Mouse (Mus musculus): ENCODE measurements around the gene Taf9b. TPM values are rescaled to one million over a fixed set of nuclear protein-coding genes. Genes with fewer than 3 reads are reported as not detected.
A peak's percentile ranks its signal among the peaks of the same experiment; 100 is the strongest.
"Not testable (repeated sequence)": the region's sequence is repeated elsewhere in the genome, so short reads cannot be mapped to it uniquely, and the experiment has no call there.

The Taf9b gene
- 8.5 and 9.4 TPM in 2 replicates for total RNA-seq (2017)

DNA sequence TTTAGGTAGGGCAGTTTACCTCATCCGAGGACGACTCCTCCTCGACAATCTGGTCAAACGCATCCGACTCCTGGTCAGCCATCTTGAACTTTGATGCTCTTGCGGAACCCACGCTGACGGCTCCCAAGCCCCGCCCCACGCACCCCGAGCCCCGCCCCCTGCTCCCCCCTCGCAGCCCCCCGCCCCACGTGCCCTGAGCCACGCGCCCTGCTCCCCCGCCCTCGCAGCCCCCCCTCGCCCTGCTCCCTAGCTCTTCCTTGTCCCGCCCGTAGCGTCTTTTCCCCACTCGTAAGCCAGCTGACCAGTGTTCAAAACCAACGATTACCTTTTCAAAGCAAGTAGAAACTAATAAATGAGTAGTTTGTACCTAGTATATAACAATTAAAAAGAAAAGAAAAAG is at the start of gene Taf9b:
TSS of gene Taf9b (minus strand) at position 101 of the 400 bp plus-strand sequence.
- ATAC-seq (replicated peaks; ENCODE audit: low read depth, poor library complexity, severe bottlenecking): no peak

DNA sequence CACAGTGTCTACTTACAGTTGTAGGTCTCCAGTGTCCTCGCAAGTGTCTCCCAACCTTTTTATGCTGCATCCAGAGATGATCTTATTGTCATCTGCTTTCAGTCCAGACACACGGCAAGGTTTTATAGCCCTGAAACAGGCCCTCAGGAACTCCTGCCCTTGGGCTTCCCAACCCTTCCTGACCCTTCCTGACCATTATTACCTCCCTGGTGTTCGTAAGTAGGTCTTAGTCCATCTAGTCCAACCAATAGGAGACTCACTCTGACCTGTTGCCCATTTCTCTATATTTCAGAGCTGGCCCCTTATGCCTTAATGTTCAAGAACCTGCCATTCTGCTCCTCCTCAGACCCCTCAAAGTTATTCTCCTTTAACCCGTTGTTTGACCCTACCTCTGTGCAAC is 34.3 kb upstream of the Taf9b start, which contains the start of gene Fnd3c2:
TSS of gene Fnd3c2 (minus strand) at position 101 of the 400 bp plus-strand sequence.
- ATAC-seq (replicated peaks; ENCODE audit: low read depth, poor library complexity, severe bottlenecking): no peak

DNA sequence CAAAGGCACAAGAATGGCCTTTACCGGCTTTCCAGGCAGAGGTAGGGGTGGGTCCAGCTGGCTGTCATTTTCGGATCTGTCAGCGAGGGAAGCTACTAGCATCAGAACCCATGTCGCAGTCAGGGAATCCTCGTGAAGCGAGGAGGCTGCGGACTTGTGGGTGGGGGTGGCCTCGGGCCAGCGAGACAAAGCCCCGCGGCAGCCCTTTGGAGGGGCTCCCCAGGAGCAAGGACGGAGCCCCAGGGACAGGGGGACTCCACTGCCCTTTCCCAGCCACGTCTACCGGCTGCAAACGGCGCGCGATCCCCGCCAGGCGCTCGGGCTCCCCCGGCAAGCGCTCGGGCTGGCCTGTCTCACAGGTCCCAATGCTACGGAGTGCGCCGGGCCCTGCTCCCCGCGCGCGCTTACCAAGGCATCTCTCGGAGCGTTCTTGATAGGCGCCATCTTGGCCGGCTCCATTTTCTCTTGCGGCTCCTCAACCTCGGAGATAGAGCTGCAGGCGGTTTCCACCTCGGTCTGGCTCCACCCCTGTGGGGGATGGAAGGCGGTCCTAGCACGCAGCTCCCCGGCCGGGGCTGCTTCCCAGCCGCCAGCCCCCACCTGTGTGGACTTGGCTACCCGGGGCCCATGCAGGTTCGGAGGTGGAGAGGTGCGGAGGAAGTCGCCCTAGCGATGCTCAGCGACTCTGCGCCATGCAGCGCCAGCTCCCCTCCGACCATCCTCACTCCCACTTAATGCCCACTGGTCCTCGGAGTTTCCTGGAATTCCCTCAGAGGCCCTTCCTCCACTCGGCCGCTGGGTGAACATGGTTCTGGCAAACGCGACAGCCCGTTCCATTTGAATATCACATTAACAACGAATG is 1.6 kb downstream of the Taf9b start:
- ATAC-seq (replicated peaks; ENCODE audit: low read depth, poor library complexity, severe bottlenecking): peak; percentile 99

DNA sequence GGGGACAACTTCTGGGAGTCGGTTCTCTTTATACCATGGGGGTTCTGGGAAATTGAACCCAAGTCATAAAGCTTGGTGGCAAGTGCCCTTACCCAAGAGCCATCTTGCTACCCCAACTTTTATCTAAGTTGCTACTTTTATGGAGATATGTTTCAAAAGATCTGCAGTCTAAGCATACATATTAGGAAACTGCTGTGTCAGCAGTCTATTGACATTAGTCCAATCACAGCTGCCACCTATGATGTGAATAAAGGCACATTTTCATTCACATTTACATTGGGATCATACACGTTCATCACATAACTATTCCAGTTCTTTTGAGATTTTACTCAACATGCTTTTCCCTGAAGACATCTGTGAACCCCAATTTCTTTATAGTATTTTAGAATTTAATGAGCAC is 11.9 kb downstream of the Taf9b start:
- no peak for ATAC-seq (replicated peaks; ENCODE audit: low read depth, poor library complexity, severe bottlenecking)

DNA sequence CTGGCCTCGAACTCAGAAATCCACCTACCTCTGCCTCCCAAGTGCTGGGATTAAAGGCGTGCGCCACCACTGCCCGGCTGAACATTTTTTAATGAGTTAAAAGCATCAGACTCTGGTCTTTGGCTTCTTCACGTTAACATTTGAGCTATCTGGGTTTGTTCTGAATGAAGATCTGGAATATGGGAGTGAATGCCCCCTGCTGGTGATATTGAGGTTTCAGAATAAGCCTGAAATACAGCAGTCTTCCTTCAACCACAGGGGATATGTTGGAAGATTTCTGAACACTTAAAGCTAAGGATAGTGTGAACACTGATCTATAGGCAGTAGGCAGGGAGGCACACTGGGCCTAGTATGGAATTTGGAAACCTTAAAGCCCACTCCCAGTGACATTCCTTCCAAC is 22.1 kb downstream of the Taf9b start:
- ATAC-seq (replicated peaks; ENCODE audit: low read depth, poor library complexity, severe bottlenecking): 0 out of 2 replicates have a peak, but pooled peaks have one; percentile 29

DNA sequence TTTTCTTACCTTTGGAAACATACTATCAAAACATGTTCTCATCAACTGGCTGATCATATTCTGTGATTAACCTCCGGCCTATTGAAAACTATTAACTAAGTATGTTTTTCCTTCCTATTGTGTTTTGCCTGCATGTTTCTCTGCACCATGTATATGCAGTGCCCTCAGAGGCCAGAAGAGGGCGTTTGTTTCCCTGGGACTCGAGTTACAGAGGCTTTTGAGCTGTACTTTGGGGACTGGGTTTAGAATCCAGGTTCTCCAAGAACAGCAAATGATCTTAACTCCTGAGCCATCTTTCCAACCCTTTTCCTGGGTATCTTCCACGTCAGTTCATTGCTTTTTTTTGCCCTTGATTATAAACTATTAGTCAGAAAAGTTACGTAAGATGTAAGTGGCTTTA is 23.6 kb downstream of the Taf9b start:
- no peak for ATAC-seq (replicated peaks; ENCODE audit: low read depth, poor library complexity, severe bottlenecking)

DNA sequence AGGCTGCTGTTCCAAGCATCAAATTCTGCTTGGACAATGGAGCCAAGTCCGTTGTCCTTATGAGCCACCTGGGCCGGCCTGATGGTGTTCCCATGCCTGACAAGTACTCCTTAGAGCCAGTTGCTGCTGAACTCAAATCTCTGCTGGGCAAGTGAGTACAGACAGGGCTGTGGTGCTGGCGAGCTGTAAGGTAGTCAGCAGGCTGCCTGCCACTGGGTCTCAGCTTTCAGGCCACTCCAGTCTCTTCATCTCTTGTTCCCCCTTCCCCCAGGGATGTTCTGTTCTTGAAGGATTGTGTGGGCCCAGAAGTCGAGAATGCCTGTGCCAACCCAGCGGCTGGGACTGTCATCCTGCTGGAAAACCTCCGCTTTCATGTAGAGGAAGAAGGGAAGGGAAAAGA is 26.6 kb downstream of the Taf9b start:
- ATAC-seq (replicated peaks; ENCODE audit: low read depth, poor library complexity, severe bottlenecking): not testable (repeated sequence)

DNA sequence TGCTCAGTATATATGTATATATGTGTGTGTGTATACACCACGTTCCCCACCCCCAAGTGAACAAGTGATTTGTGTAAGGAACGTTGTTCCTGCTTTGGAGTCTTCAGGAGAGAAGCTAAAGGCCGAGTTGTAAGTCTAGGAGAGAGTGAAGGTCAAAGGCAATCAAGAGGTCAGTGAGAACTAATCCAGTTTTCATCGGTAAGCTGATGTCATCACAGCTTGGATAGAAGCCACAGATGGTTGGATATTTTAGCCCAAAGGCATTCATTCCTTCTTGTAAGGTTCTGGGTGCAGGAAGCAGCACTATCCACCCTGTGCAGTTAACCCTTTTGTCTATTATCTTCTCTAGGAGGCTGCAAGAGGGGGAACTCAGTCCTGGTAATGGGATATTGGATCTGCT is 30.9 kb downstream of the Taf9b start:
- ATAC-seq (replicated peaks; ENCODE audit: low read depth, poor library complexity, severe bottlenecking): no peak

DNA sequence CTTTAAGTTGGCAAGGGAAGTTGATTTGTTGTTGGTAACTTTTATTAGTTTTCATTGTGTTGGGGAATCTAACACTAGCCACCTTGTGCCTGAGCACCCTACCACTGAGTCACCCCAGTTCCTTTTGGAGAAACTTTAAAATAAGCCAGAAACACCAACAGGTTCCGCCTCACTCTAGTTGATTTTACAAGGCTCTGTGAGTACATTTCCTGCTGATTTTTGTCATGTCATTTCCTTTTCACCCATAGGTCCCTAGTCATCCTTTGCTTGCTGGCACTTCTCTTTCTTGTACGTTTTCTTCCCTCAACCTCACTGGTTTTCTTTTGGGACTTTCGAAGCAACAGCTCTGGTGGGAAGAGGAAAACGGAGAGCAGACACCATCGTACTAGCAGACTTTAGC is 31.6 kb downstream of the Taf9b start:
- ATAC-seq (replicated peaks; ENCODE audit: low read depth, poor library complexity, severe bottlenecking): peak; percentile 50

DNA sequence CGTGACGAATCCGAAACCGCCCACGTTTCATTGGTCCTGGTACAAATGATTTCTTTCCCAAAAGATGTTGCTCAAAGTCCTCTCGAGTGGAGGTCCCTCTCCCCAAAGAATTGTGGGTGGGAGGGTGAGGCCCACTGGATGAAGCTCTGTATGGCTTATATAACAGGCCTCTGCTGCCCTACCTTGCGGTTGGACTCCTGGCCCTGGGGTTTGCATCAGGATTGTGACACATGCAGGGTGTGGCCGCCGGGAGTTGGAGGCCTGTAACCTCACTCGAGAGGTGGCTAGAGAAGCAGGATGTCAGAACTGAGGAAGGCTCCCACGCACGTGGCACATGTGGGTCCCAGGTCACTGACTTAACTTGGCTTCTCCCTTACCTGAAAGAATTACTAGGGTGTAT is 33.2 kb downstream of the Taf9b start:
- ATAC-seq (replicated peaks; ENCODE audit: low read depth, poor library complexity, severe bottlenecking): peak; percentile 35

DNA sequence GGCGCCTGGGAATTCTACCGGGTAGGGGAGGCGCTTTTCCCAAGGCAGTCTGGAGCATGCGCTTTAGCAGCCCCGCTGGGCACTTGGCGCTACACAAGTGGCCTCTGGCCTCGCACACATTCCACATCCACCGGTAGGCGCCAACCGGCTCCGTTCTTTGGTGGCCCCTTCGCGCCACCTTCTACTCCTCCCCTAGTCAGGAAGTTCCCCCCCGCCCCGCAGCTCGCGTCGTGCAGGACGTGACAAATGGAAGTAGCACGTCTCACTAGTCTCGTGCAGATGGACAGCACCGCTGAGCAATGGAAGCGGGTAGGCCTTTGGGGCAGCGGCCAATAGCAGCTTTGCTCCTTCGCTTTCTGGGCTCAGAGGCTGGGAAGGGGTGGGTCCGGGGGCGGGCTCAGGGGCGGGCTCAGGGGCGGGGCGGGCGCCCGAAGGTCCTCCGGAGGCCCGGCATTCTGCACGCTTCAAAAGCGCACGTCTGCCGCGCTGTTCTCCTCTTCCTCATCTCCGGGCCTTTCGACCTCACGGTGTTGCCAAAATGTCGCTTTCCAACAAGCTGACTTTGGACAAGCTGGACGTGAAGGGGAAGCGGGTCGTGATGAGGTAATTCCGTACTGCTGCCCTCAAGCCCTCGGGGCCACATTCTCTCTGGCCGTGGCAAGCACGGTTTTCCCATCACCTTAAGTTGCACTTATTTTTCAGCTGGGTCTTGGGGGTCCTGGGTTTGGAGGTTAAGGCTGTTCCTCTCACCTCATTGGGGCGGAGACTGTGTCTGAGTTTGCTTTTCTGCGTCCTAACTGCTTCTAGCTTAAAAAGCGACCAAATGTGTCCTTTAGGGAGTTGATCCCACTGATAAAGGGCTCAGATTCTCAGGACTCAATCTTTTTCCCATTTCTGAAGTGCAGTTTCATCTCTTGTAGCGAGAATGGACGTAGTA is 34.0 kb downstream of the Taf9b start, which contains the start of gene Pgk1:
TSS of gene Pgk1 (plus strand) at position 388 of the 937 bp plus-strand sequence.
- peak; percentile 95 for ATAC-seq (replicated peaks; ENCODE audit: low read depth, poor library complexity, severe bottlenecking)

DNA sequence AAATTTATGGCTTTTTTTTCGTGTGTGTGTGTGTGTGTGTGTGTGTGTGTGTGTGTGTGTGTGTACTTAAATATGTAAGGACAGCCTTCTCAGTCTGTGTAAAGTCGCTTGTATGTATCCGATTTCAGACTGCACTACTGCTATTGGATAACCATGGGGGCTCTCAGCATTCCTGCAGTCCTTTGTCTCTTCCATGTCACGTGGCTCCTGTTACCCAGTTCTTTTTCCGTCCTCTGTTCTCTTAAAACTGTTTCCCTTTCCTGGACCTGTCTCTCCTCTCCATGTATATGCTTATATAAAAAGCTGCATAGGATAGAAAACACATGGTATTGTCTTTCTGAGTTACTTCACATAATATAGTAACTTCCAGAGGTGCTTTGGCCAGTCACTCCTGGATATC is 35.3 kb downstream of the Taf9b start:
- no peak for ATAC-seq (replicated peaks; ENCODE audit: low read depth, poor library complexity, severe bottlenecking)

DNA sequence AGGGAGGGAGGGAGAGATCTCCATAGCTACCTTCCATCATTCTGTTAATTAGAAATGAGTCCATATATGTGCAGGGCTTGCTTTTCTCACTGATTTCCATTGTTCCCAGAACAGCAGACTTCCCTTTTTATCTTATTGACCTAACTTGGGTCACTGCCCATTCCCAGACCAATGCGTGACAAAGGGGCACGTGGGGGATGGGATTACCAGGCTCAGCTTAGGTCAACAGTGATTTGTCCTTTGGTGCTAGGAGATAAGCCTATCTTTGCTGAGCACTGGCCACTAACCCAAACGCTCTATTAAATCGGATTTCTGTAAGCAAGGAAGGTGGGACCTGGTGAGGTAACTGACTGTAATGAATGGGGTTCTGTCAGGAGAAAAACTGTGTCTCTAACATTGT is 36.7 kb downstream of the Taf9b start:
- no peak for ATAC-seq (replicated peaks; ENCODE audit: low read depth, poor library complexity, severe bottlenecking)

DNA sequence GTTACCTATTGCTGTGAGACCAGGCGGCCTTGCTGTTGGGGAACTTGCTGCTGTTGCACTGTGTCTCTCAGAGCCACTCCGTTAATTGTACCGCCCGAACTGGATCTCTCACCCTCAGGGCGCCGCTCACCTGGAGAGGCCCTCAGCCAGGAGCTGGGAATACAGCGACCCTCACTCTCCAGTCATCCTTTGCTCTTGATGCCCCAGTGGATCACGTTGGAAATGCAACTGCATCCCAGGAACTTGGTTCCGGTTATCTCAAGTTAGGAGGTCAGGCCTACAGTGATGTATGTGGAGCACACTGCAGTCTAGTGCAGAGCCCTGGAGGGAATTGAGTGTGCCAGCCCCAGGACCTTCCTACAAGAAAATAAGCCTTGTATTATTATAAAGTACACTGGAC is 44.6 kb downstream of the Taf9b start:
- ATAC-seq (replicated peaks; ENCODE audit: low read depth, poor library complexity, severe bottlenecking): no peak

DNA sequence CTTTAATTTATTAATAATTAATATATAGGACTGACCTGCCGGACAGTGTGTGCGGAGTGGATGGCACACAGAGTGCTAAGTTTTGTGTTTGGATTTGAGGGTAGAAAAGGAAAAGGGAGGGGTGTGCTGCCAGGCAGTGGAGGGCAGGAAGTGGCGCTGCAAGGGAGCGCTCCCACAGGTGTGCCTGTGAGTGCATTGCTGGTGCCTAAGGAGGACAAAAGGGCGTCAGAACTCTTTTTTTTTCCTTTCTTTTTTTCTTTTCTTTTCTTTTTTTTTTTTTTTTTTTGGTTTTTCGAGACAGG is 49.2 kb downstream of the Taf9b start:
- 0 out of 2 replicates have a peak, but pooled peaks have one; percentile 25 for ATAC-seq (replicated peaks; ENCODE audit: low read depth, poor library complexity, severe bottlenecking)

DNA sequence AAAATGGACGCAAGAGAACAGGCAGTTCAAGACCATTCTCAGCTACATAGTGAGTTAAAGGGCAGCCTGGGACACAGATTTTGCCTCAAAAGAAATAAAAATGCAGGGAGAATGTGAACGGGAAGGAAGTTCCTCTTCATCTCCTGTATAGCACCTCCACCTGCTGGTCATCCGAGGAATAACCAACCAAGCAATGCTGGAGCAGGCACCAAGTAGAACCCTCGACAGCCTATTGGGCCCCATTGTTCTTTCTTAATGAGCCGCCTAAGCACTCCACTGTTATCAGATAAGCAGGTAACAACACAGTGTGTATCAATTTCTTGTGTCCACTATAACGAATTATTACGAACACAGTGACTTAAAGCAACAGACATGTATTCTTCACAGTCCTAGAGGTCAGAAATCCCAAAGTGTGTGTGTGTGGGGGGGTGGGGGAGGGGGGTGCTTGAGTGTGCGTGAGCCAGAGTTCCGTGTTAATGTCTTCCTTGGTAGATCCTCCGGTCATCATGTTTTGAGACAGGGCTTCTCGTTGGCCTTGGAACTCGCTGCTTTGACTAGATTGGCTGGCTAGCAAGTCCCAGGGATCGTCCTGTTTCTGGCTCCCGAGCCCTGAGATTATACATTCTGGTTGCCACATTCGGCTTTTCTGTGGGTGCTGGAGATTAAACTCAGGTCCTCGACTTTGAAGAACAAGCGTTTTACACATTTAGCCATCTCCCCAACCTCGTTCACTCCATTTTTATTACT is 49.7 kb downstream of the Taf9b start:
- ATAC-seq (replicated peaks; ENCODE audit: low read depth, poor library complexity, severe bottlenecking): peak; percentile 97

DNA sequence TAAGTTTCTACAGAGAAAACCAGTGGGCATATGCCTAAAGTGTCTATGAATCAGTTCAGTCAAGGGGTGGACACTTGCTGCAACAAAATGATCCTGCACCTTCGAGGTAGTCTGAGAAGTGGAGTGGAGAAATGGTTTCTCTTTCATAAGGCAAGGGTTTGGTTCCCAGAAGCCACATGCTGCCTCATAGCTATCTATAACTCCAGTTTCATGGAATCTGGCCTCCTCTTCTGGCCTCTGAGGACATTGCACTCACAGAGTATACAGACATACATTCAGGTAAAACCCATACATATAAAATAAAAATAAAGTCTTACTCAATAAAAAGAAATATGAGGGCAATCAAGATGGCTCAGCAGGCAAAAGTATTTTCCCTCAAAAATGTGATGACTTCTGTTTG is 55.9 kb downstream of the Taf9b start:
- peak; percentile 93 for ATAC-seq (replicated peaks; ENCODE audit: low read depth, poor library complexity, severe bottlenecking)

DNA sequence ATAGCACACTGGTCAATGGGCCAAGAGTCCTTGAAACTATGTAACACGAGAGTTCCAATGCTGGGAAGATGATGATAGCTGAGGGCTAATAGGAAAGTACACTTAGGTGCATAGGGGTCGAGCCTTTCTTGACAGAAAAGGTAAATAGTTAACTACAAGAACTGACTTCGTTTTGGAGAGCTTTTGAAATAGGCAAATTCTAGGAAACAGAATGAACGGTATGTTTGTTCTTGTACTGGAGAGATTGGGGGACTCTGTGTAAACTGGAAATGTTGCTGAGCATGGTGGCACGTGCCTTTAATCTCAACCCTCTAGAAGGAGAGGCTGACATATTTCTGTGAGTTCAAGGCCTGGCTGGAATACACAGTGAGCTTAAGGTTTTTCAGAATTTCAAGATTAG is 56.4 kb downstream of the Taf9b start:
- ATAC-seq (replicated peaks; ENCODE audit: low read depth, poor library complexity, severe bottlenecking): no peak

DNA sequence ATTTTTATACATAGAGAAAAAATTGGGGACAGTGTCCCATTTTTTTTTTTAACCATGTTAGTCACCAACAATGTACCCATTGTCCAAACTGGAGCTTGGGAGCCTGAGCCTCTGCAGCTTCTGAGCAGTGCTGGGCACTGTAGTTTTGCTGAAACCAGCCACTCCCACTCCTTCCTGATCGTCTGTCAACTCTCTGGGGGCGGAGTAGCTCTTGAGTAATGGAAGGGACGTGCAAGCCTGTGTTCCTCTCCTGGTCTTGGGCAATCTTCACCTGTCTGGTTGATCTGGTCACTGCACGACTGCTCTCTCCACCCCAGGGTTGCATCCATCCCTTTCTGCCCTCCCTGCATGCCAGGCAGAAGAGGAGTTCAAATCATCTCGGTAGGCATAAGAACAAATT is 57.0 kb downstream of the Taf9b start:
- peak; percentile 87 for ATAC-seq (replicated peaks; ENCODE audit: low read depth, poor library complexity, severe bottlenecking)

All from common myeloid progenitor, adult 5-6 weeks (primary cell).